Mouse (Mus musculus) testis, adult 2 months (tissue): ENCODE data around the gene Padi1. TPM values are rescaled to one million over a fixed set of nuclear protein-coding genes. Genes with fewer than 3 reads are reported as not detected.

ENCODE experiments used
- H3K27ac ChIP-seq: fragments of 200-500 bp; 2 replicates; pipeline ENCODE4 v1.5.1; 2012; ENCODE audit warnings: low read depth, low read length; ENCODE audit not compliant: control insufficient read depth, insufficient read depth
- H3K27me3 ChIP-seq: fragments of 200-500 bp; 2 replicates; pipeline ENCODE4 v1.6.1; 2012; ENCODE audit warnings: mild to moderate bottlenecking, low read length, moderate library complexity; ENCODE audit not compliant: control insufficient read depth, insufficient read depth
- H3K36me3 ChIP-seq: fragments of 200-500 bp; 2 replicates; pipeline ENCODE4 v1.6.1; 2012; ENCODE audit warnings: mild to moderate bottlenecking, low read length; ENCODE audit not compliant: control insufficient read depth, insufficient read depth
- H3K4me1 ChIP-seq: fragments of 200-500 bp; 2 replicates; pipeline ENCODE4 v1.6.1; 2012; ENCODE audit warnings: low read length; ENCODE audit not compliant: control insufficient read depth, insufficient read depth
- H3K4me3 ChIP-seq: fragments of 200-500 bp; 2 replicates; pipeline ENCODE4 v1.5.1; 2012; ENCODE audit warnings: low read depth, mild to moderate bottlenecking, low read length, moderate library complexity, mixed read lengths; ENCODE audit not compliant: control insufficient read depth
- CTCF ChIP-seq: fragments of 200-500 bp; IDR thresholded peaks from 2 replicates; pipeline ENCODE4 v1.5.1; 2012; ENCODE audit warnings: low read depth, mild to moderate bottlenecking, inconsistent platforms, low read length, moderate library complexity; ENCODE audit not compliant: control insufficient read depth, insufficient read depth, insufficient replicate concordance
- POLR2A ChIP-seq: fragments of 200-500 bp; IDR thresholded peaks from 2 replicates; pipeline ENCODE4 v1.6.1; 2012; ENCODE audit warnings: low read depth, mild to moderate bottlenecking, inconsistent platforms, low read length, moderate library complexity; ENCODE audit not compliant: control insufficient read depth
- polyA plus RNA-seq: library from polyadenylated mRNA; depleted of rRNA; stranded (reverse); fragments of >200 nt; gene quantifications from 2 replicates; pipeline ENCODE4 v1.2.3, GENCODE M21; 2012

The Padi1 gene
- polyA plus RNA-seq, 1 experiment = 0.47 TPM

- no peaks in the 10 kb centered on the region for H3K36me3 ChIP-seq
- peak overlapping the region; percentile 22 for H3K4me3 ChIP-seq
- no peaks in the 10 kb centered on the region for H3K27me3 ChIP-seq
- H3K27ac ChIP-seq = no peak overlapping the region
- no peak for TF ChIP-seq CTCF
- TF ChIP-seq POLR2A = no peak
- H3K4me1 ChIP-seq = peaks cover 5% of the 10 kb centered on the region; the same call in 1 of the 2 replicates
Measured at GRCm38 (mm10) chr4:140837879-140838278, 7.7 kb downstream of the Padi1 start.

- H3K27ac ChIP-seq = no peak overlapping the region
- H3K27me3 ChIP-seq = no peaks in the 10 kb centered on the region
- H3K4me3 ChIP-seq = no peak overlapping the region
- no peaks in the 10 kb centered on the region for H3K36me3 ChIP-seq
- peaks cover 5% of the 10 kb centered on the region; the same call in 1 of the 2 replicates for H3K4me1 ChIP-seq
- TF ChIP-seq CTCF = no peak
- TF ChIP-seq POLR2A = no peak
Measured at GRCm38 (mm10) chr4:140836208-140836866, 9.2 kb downstream of the Padi1 start.

GRCm38 (mm10) chr4:140835682-140836081 is 9.9 kb downstream of the Padi1 start:
- no peaks in the 10 kb centered on the region for H3K27me3 ChIP-seq
- H3K4me1 ChIP-seq = peaks cover 5% of the 10 kb centered on the region; the same call in 1 of the 2 replicates
- H3K36me3 ChIP-seq = no peaks in the 10 kb centered on the region
- no peak overlapping the region for H3K27ac ChIP-seq
- no peak overlapping the region for H3K4me3 ChIP-seq
- TF ChIP-seq POLR2A (no peak), CTCF (no peak)

- Histone ChIP-seq H3K27me3 (no peaks in the 10 kb centered on the region), H3K27ac (no peak overlapping the region), H3K4me1 (peaks cover 5% of the 10 kb centered on the region; the same call in 1 of the 2 replicates), H3K4me3 (no peak overlapping the region), H3K36me3 (no peaks in the 10 kb centered on the region)
- TF ChIP-seq CTCF = no peak
- no peak for TF ChIP-seq POLR2A
Measured at GRCm38 (mm10) chr4:140834327-140834934, 11.1 kb downstream of the Padi1 start.

- Histone ChIP-seq H3K27ac (no peak overlapping the region), H3K27me3 (no peaks in the 10 kb centered on the region), H3K36me3 (no peaks in the 10 kb centered on the region), H3K4me1 (no peaks in the 10 kb centered on the region; the same call in 1 of the 2 replicates), H3K4me3 (no peak overlapping the region)
- TF ChIP-seq POLR2A (no peak), CTCF (no peak)
Measured at GRCm38 (mm10) chr4:140832821-140833220, 12.8 kb downstream of the Padi1 start.

GRCm38 (mm10) chr4:140831808-140832207 is 13.8 kb downstream of the Padi1 start:
- no peak overlapping the region for H3K4me3 ChIP-seq
- H3K4me1 ChIP-seq = no peaks in the 10 kb centered on the region
- H3K27me3 ChIP-seq = no peaks in the 10 kb centered on the region
- no peak overlapping the region for H3K27ac ChIP-seq
- H3K36me3 ChIP-seq = no peaks in the 10 kb centered on the region
- no peak for TF ChIP-seq POLR2A
- no peak for TF ChIP-seq CTCF

GRCm38 (mm10) chr4:140827237-140827636 is 18.3 kb downstream of the Padi1 start:
- Histone ChIP-seq H3K4me1 (peaks cover 6% of the 10 kb centered on the region), H3K27ac (no peak overlapping the region), H3K27me3 (no peaks in the 10 kb centered on the region), H3K4me3 (no peak overlapping the region), H3K36me3 (no peaks in the 10 kb centered on the region)
- TF ChIP-seq POLR2A (no peak), CTCF (no peak)
